Mouse (Mus musculus) kidney, postnatal 10 days (tissue): Measurements from ENCODE around the gene Tcea3.
A peak's percentile ranks its signal among the peaks of the same experiment; 100 is the strongest.

Experiments used
- DNase-seq: peaks from one replicate; pipeline ENCODE4 v3.0.0; 2021; ENCODE audit warnings: mixed read lengths

Gene Tcea3

DNA sequence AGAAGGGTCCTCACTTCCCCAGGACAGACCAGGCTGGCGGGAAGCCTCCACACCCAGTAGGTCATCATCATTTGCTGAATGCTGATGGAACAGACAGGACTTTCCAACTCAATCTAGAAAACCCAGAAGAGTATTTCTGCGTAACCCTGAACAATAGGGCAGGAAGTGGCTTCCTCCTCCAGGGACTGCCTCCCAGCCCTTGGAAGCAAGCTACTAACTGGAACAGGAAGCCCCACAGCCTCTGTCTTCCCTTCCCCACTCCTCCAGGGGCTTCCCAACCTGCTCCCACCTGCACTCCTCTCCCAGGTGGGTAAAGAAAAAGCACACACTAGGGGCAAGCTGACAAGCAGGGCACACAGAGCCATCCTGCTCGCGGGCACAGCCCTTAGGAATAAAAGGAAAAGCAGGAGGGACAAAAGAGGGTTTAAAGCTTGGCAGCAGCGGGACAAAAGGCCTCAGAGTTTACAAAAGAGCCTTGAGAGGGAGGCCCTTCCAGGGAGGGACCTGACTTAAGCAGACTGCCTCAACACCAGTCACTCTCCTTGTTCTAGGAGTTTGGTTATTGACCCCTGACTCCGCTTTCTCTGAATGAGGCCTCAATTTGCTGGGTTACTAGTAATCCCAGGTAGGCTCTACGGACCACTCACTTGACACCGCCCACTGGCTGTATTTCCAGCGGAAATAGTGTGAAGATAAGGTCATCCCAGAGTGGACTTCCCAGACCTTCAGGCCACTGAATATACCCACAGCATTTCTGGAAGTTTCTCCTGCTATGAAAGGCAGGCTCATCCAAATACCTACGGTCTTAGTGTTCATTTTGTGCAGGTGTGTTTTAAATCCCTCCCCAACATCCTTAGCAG lies 35.3 kb downstream of the Tcea3 start:
- DNase-seq: peak; percentile 52

DNA sequence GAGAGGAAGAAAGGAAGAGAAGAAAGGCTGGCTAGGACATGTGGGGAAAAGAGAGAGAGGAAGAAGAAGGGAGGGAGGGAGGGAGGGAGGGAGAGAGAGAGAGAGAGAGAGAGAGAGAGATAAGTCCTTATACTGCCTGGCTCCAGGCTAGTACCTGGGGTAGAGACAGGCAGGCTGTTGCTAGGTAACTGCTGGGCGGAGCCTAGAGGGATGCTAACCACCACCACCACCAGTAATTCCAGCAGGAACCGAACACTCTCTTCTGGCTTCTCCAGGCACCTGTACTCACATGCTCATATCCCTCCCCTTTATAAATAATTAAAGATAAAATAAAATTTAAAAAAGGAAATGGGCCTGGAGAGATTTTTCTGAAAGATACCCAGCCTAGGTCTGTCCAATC lies 36.3 kb downstream of the Tcea3 start:
- DNase-seq: no peak

DNA sequence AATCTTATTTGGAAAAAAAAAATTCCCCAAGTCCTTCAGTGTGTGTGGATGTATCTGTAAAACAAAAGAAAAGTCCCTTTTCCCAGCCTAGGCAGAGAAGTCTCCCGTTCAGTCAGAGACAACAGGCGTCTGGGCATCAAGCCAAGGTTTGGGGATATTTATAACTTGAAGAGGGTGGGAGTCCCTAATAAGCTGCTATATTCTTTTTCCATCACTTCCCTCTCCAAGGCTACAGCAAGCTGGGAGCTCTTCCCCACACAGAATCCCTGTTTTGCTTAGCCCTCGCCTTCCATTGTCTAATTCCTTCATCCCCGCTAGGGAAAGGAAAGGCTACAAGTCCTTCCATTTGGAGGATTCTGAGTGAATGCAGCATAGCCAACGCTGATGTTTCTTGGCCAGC lies 36.9 kb downstream of the Tcea3 start, which contains the start of gene Zfp46:
Zfp46 (plus strand) TSS at position 229 of the 400 bp plus-strand sequence.
- peak; percentile 92 for DNase-seq

DNA sequence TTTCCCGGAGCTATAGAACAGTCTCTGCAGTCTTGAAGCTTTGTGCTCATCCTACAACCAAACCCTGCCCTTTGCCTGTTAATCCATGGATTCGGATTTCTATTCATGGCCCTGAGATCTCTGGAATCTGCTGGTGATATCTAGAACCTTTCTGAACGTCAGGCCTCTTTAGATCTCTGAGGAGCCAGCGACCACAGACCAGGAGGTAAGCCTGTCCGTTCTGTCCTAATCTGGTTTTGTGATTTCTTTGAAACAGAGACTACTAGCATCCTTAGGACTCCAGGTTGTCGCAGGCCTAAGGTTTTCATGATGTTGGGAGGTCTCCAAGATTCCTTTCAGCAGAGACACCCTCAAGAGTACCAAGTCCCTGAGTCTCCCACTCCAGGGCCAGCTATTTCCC lies 37.4 kb downstream of the Tcea3 start:
- peak; percentile 26 for DNase-seq

DNA sequence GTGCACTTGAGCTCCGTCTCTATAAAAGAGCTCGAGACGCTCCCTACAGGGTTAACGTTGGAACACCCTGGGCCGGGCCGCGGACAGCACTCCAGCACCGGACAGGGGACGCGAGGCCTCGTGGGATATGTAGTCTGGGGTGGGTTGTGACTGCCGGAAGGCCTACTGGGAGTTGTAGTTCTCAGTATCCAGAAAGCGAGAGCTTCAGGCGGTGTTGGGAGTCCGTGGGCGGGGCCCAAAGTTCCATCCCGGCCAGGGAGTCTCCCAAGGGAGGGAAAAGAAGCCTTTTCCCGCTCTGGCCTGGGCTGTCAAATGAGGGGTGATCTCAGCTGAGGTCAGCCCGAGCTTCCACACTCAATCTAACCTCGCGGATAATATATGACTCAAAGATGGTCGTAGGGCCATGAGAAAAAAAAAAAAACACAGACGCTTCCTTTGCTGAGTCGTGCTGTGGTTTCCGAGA lies 37.9 kb downstream of the Tcea3 start:
- DNase-seq: peak; percentile 96

DNA sequence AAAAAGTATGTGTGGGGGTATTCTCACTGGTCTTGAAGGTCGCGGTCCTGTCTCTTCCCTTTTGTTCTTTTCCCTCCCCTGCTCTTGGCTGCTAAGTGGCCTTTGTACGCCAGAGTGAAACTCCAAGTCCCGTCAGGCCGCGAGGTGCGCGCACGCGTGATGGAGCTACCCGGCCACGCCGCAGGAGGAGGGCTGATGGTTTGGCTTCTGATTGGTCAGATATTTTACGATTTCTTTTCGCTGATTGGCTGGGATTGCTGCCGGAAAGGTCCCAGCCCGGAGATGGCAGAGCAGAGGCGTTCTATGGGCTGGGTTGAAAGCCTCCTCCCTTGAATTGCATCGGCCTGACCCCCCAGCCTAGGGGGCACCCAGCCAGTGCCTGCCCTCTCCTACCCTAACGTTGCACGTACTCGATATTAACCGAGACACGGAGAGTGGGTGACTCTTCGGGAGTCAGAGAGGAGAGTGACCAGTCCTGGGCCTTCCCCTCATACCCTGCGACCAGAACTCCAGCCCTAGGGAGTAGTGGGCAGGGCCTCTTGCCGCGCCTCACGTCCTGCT lies 38.4 kb downstream of the Tcea3 start:
- peak; percentile 98 for DNase-seq

DNA sequence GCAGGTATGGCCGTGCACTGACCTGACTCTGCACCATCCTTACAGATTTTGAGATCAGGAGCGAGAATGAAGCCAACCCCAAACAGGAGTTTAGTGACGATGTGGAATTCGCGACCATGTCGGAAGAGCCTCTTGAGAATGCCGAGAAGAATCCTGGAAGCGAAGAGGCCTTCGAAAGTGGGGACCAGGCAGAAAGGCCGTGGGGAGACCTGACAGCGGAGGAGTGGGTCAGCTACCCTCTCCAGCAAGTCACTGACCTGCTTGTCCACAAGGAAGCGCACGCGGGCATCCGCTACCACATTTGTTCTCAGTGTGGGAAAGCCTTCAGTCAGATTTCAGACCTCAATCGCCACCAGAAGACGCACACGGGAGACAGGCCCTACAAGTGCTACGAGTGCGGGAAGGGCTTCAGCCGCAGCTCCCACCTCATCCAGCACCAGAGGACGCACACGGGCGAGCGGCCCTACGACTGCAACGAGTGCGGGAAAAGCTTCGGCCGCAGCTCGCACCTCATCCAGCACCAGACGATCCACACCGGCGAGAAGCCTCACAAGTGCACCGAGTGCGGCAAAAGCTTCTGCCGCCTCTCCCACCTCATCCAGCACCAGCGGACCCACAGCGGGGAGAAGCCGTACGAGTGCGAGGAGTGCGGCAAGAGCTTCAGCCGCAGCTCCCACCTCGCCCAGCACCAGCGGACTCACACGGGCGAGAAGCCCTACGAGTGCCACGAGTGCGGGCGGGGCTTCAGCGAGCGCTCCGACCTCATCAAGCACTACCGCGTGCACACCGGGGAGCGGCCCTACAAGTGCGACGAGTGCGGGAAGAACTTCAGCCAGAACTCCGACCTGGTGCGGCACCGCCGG lies 42.6 kb downstream of the Tcea3 start:
- DNase-seq: no peak

DNA sequence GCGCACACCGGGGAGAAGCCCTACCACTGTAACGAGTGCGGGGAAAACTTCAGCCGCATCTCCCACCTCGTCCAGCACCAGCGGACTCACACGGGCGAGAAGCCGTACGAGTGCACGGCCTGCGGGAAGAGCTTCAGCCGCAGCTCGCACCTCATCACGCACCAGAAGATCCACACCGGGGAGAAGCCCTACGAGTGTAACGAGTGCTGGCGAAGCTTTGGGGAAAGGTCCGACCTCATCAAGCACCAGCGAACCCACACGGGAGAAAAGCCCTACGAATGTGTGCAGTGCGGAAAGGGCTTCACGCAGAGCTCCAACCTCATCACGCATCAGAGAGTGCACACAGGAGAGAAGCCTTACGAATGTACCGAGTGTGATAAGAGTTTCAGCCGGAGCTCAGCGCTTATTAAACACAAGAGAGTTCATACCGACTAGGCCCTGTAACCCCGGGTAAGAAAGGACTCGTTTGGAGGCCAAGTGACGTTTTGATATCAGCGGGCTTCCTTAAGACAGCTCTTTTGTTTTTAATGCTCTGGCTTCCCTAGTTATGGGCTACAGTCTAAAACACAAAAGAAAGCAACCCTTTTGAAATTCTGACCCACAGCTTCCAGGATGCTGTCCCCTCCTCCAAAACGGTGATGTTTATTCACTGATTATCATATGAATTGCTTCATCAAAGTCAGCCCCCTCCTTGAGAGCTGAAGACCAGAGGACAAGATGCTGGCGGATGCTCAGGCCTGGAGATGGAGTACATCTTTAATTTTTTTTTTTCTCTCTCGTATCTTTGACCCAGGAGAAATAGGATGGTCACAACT lies 43.5 kb downstream of the Tcea3 start:
- no peak for DNase-seq

DNA sequence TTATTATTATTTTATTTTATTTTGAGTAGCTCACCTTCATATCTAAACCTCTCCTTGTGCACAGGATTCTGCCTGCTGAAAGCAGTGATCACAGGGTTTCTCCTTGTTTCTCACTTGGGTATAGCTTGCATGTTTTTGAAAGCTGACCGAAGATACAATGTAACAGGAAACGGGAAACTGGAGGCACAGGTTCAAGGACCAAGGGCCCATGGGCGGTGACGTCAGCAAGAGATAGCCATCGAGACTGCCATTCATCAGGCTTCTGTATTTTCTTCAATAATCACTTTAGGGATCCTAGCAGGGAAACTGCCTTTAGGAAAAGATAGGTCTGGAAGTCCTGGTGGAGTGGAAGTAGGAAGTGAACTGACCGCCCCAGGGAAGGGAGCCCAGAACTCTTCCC lies 44.2 kb downstream of the Tcea3 start:
- no peak for DNase-seq

DNA sequence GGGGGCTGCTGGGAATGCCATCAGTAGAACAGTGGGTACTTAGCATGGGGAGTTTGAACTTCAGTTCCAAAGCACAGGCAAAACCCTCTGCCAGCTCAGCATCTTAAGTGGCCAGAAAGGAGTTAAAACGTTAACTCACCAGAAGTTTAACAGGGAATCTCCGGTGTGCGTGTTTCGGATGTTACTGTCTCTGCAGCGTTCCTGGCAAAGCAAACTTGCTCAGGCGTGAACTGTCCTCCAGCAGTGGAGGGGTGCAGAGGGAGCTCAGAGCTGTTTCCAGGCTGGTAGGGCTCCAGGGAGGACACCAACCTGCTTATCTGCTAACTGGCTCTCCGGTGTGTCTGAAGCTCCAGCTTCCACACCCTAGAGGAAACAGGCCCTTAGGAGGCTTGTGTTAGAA lies 48.4 kb downstream of the Tcea3 start:
- DNase-seq: peak; percentile 45

DNA sequence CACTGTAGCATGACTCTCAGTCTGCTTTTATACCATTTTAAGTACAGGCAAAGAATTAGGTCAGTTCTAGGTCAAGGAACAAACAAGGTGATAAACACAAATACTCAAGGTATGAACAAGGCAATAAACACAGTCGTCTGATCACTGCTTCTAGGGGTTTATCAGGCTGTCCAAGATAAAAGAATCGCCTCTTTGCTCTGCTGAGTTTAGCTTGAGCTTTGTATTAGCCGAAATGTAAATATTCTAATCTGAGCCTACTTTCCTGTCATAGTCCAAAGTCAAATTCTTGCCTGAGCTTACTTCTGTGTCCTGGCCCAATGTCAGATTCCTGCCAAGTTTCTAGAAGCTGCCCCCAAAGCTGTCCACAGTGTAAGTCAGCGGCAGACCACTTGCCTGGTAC lies 54.9 kb downstream of the Tcea3 start:
- DNase-seq: no peak

DNA sequence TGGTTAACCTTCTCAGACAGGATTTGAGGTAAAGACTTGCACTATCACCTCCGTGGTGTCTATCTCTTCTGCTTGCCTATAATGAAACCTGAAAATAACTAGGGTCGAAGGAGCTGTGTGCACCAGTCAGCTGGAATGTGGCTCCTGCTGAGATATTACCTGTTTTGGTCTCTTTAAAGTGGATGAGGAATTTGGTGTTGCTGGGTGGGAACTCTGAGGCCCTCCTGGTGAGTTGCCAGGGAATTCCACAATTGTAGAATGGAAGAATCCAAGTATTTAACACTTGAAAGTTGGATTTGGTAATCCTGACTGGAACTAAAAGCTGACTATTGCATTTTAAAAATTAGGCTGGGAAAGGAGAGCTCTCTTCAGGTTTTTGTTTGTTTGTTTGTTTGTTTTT lies 56.7 kb downstream of the Tcea3 start:
- DNase-seq: peak; percentile 56

DNA sequence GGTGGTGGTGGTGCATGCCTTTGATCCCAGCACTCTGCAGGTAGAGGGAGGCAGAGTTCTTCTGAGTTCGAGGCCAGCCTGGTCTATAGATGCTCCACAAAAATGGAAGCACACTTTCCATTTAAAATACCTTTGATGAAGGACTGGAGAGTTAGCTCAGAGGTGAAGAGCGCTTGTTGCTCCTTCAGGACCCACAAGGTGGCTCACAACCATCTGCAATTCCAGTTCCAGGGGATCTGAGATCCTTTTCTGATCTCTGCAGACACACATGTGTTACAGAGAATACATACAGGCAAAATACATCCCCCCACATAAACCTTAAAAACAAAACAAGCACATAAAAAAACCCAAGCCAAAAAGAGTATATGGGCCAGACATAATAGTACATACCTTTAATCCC lies 60.8 kb downstream of the Tcea3 start:
- no peak for DNase-seq

DNA sequence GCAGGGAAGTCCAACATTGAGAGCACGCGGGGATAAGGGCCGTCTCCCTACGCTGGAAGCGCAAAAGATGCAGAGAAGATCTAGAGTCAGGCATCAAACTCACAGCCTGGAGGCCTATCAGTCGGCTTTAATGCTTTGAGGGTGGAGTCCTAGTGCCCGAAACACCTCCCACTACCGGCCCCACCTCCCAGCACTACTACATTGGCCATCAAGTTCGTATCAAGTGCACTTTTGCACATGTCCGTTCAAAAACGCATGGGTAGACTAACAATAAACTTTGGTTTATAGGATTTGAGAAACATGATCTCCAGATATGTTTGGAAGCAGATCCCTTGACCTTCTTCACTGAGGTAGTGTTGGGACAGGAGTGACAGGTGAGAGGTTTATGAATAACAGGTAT lies 62.3 kb downstream of the Tcea3 start:
- DNase-seq: peak; percentile 71

DNA sequence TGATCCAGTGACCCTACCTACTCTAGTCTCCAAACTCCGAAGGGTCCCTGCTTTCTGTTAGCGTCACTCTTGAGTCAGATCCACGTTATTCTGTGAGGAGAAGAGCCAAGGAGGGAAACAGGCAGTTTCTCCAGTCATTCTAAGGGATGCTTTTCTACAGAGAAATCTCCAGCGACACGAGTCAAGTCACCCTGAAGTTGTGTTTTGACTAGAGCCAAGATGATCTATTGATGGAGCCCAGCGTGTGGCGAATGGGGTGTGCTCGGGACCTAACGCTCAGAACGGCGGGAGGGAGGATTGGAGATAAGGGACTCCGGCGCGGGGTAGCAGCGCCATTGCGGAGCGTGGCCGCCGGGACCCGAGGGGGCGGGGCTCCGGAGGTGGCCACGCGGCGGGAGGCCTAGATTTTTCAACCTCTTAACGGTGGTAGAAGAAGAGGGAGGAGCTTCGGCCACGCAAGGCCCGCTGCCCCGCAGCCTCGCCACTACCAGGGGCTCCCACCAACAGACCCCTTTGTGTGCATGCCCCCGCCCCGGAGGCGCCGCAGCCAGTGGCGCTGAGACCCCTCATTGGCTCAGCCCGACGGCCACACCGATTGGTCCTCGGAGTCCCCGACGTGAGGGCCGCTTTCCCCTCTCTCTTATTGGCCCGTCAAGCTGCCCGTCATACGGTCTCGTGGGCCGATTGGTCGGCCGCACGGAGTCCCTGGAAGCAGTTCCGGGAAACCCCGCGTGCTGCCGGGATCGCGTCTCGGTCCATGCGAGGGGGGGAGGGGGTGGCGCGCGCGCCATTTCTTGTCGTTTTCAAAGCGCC lies 62.9 kb downstream of the Tcea3 start, which contains the start of gene Hnrnpr:
Hnrnpr (plus strand) TSS at position 714 of the 813 bp plus-strand sequence.
- DNase-seq: peak; percentile 100

DNA sequence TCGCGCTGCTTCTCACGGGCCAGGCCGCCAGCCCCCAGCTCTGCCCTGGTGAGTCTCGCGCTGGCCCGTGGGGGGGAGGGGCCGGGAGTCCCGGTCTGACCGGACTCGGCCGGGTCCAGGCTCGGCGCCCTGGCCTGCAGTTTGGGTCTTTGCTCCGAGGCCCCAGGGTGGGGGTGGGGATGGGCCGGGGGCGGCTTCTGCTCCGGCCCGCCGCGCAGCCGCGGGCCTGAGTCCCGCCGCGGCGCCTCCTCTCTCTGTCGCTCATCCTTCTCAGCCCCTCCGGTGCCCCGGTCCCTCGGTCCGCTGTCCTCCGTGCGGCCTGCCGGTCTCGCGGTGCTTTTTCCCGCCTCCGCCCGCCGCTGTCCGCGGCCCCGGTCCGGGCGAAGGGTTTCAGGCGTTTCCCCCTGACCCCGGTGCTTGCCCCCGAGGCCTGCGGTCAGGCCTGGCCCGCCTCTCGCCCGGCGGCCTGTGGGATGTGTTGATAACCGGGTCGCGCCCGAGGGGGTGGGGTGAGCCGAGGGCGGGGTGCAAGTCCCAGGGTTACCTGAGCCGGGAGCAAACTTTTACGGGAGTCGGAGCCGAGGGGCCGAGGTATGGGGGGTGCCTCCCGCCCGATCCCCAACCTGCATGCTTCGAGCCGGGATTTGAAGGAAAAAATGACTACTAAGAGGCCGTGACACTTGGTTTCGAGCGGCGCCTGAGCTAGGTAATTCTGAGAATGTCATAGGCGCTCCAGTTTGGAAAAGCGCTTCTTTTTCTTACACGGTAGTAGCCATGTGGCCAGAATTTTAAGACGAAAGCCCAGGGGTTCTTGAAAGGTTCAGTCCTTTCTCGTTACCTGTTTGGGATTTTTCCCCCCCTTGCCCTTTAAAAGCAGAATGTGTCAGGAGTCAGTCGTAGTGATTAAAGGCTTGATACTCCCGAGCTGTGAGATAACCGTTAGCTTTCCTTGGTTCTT lies 63.8 kb downstream of the Tcea3 start:
- DNase-seq: peak; percentile 72

DNA sequence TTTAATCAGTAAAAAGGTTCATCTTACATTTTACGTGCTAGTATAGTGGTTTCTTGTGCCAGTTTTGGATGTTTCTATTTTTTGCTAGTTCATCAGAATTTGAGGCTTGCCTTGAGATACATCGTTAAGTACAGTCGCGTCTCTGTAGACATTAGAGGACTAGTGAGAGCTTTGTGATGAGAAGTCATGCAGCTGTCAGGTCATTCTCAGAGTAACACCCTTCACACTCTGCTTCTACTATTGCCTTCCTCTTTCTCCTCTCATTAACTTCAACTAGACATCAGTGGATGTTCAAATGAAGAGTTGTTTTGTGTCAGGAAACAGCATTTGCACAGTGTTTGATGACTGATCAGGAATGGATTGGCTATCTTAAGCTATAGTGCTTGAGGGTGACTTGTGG lies 65.1 kb downstream of the Tcea3 start:
- no peak for DNase-seq

DNA sequence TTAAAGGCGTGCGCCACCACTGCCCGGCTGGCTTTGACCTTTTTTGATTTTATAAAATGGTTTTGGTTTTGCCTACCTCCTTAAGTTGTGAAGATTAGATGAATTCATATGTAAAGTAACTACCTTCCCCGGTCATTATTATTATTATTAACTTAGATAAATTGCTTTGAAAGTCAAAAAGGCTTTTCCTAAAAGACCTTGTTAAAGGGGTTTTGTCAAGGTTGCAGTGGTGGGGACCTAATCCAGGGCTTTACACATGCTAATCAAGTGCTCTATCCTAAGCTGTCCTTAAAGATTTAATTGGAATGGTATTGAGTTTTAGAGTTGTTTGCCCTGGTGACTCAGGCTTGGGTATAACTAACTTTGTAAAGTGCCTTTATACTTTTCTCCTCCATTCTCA lies 70.1 kb downstream of the Tcea3 start:
- DNase-seq: no peak

DNA sequence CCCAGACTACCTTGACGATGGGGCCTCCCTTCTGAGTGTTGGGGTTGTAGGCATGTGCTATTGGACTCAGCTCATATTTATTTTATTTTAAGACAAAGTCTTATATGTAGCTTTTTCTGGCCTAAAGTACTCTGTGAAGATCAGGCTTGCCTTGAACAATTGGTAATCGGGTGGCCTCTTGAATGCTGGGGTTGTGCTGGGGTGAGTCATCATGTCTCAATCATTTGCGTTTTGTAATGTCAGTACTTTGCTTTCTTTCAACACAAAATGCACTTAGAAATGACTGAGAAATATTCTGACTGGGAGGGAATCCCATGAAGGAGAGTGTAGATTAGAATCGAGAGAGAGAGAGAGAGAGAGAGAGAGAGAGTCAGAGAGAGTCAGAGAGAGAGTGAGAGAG lies 72.5 kb downstream of the Tcea3 start:
- DNase-seq: no peak

DNA sequence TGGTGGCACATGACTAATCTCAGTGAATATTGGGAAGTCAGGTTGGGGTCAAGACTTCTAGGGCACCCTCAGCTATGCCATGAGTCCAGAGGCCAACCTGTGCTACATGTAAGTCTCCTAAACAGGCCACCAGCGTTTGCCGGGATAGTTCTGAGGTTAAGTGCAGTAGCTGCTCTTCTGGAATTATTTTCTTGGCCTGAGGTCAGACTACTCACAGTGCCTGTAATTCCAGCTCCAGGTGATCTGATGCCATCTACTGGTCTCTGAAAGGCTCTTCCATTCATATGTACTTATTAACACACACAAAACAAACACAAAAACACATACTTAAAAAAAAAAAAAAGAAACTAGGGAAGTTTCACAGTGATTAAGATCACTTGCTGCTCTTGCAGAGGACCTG lies 76.7 kb downstream of the Tcea3 start:
- peak; percentile 34 for DNase-seq
